Mouse (Mus musculus) forebrain, embryonic 12.5 days (tissue): ENCODE measurements around the gene Tspan3. TPM values are rescaled to one million over a fixed set of nuclear protein-coding genes. Genes with fewer than 3 reads are reported as not detected.

ENCODE experiments used
- ATAC-seq: fragments of 200-750 bp; cut with Nextera tagmentation; 2 replicates; pipeline ENCODE4 v1.8.0; 2017; ENCODE audit warnings: moderate TSS enrichment; ENCODE audit not compliant: low FRiP score
- H3K27ac ChIP-seq: fragments of 300-500 bp; sonication (generic); 2 replicates; pipeline ENCODE4 v1.5.1; 2016; ENCODE audit warnings: mild to moderate bottlenecking
- H3K27me3 ChIP-seq: fragments of 300-500 bp; sonication (generic); 2 replicates; pipeline ENCODE4 v1.6.1; 2016; ENCODE audit warnings: mild to moderate bottlenecking
- H3K36me3 ChIP-seq: fragments of 300-500 bp; sonication (generic); replicated peaks from 2 replicates; pipeline ENCODE4 v1.6.1; 2016; ENCODE audit warnings: mild to moderate bottlenecking
- H3K4me1 ChIP-seq: fragments of 300-500 bp; sonication (generic); 2 replicates; pipeline ENCODE4 v1.6.1; 2016
- H3K4me2 ChIP-seq: fragments of 300-500 bp; sonication (generic); 2 replicates; pipeline ENCODE4 v1.6.1; 2016; ENCODE audit warnings: mild to moderate bottlenecking, moderate library complexity
- H3K4me3 ChIP-seq: fragments of 300-500 bp; sonication (generic); replicated peaks from 2 replicates; pipeline ENCODE4 v1.5.1; 2016; ENCODE audit warnings: mild to moderate bottlenecking
- H3K9ac ChIP-seq: fragments of 300-500 bp; sonication (generic); 2 replicates; pipeline ENCODE4 v1.6.1; 2016; ENCODE audit warnings: mild to moderate bottlenecking
- H3K9me3 ChIP-seq: fragments of 300-500 bp; sonication (generic); 2 replicates; pipeline ENCODE4 v1.6.1; 2016
- WGBS: fragments of 180-500 bp; shearing (Covaris S2); methylation state at CpG from one replicate; pipeline ENCODE4 v1.1.7; 2016; 5-methylcytosine and 5-hydroxymethylcytosine counted together
- polyA plus RNA-seq: library from polyadenylated mRNA; unstranded; fragments of >200 nt; fragmentation: Nextera tagmentation; extraction: Ambion mirVana; gene quantifications from 2 replicates; pipeline ENCODE4 v1.2.1, GENCODE M21; 2016

Gene Tspan3
- polyA plus RNA-seq, 1 experiment from 2014 or later: 483 TPM

GRCm38 (mm10) chr9:56101022-56101421, 64.3 kb downstream of the Tspan3 start:
- Histone ChIP-seq H3K4me3 (no peak overlapping the region), H3K36me3 (no peaks in the 10 kb centered on the region), H3K9ac (no peak overlapping the region), H3K9me3 (no peaks in the 10 kb centered on the region), H3K4me1 (no peaks in the 10 kb centered on the region), H3K27ac (no peak overlapping the region), H3K27me3 (no peaks in the 10 kb centered on the region), H3K4me2 (no peak overlapping the region)
- 80% methylated on average over 4 of the region's 4 CpGs for WGBS
- no peak for ATAC-seq

- H3K9ac ChIP-seq: no peak overlapping the region
- 83% methylated on average over 7 of the region's 7 CpGs for WGBS
- no peak for ATAC-seq
- H3K4me2 ChIP-seq: no peak overlapping the region
- H3K4me1 ChIP-seq: no peaks in the 10 kb centered on the region
- H3K4me3 ChIP-seq: no peak overlapping the region
- no peaks in the 10 kb centered on the region for H3K27me3 ChIP-seq
- no peaks in the 10 kb centered on the region for H3K36me3 ChIP-seq
- no peak overlapping the region for H3K27ac ChIP-seq
- H3K9me3 ChIP-seq: no peaks in the 10 kb centered on the region
These were observed 65.2 kb downstream of the Tspan3 start for GRCm38 (mm10) chr9:56100041-56100522.

- H3K4me2 ChIP-seq: no peak overlapping the region
- 93% methylated on average over 4 of the region's 4 CpGs for WGBS
- no peak overlapping the region for H3K27ac ChIP-seq
- H3K36me3 ChIP-seq: no peaks in the 10 kb centered on the region
- no peaks in the 10 kb centered on the region for H3K9me3 ChIP-seq
- no peak overlapping the region for H3K4me3 ChIP-seq
- no peaks in the 10 kb centered on the region for H3K4me1 ChIP-seq
- no peak overlapping the region for H3K9ac ChIP-seq
- H3K27me3 ChIP-seq: no peaks in the 10 kb centered on the region
- ATAC-seq: no peak
These were observed 67.5 kb downstream of the Tspan3 start for GRCm38 (mm10) chr9:56097584-56098298.

- no peak overlapping the region for H3K27ac ChIP-seq
- ATAC-seq: no peak
These were observed 73.2 kb downstream of the Tspan3 start for GRCm38 (mm10) chr9:56092102-56092501.

GRCm38 (mm10) chr9:56090546-56091225, 74.6 kb downstream of the Tspan3 start:
- Histone ChIP-seq H3K9me3 (no peaks in the 10 kb centered on the region), H3K36me3 (no peaks in the 10 kb centered on the region), H3K27me3 (no peaks in the 10 kb centered on the region), H3K9ac (no peak overlapping the region), H3K27ac (no peak overlapping the region), H3K4me3 (no peak overlapping the region), H3K4me1 (peaks cover 7% of the 10 kb centered on the region), H3K4me2 (0 out of 2 replicates have a peak overlapping the region, but pooled peaks have one; percentile 25)
- 81% methylated on average over 5 of the region's 5 CpGs for WGBS
- no peak for ATAC-seq

More at GRCm38 (mm10) chr9:56092102-56092501, 73.2 kb downstream of the Tspan3 start:
- Histone ChIP-seq H3K36me3 (no peaks in the 10 kb centered on the region), H3K9ac (no peak overlapping the region), H3K9me3 (no peaks in the 10 kb centered on the region), H3K4me3 (no peak overlapping the region), H3K4me2 (no peak overlapping the region), H3K4me1 (peaks cover 7% of the 10 kb centered on the region), H3K27me3 (no peaks in the 10 kb centered on the region)
- WGBS: 48% methylated on average over 2 of the region's 2 CpGs

- Histone ChIP-seq H3K9ac (no peak within 1 kb of the TSS), H3K4me2 (peak within 1 kb of the TSS; percentile 25; the same call in 1 of the 2 replicates), H3K4me1 (peaks cover 7% of the 10 kb centered on the region), H3K27ac (peak within 1 kb of the TSS; percentile 39; the same call in 1 of the 2 replicates), H3K36me3 (no peaks in the 10 kb centered on the region), H3K4me3 (no peak within 1 kb of the TSS), H3K9me3 (no peaks in the 10 kb centered on the region), H3K27me3 (no peaks in the 10 kb centered on the region)
- WGBS: 42% methylated on average over 22 of the region's 22 CpGs
- ATAC-seq: peak; percentile 65; the same call in 1 of the 2 replicates
These were observed 75.3 kb downstream of the Tspan3 start, which contains the start of gene Pstpip1 for GRCm38 (mm10) chr9:56089778-56090520. TSS of gene Pstpip1 (plus strand) at chr9:56089962.

- H3K27me3 ChIP-seq: no peaks in the 10 kb centered on the region
- no peak overlapping the region for H3K4me2 ChIP-seq
- ATAC-seq: no peak
- no peak overlapping the region for H3K9ac ChIP-seq
- 95% methylated on average over 5 of the region's 5 CpGs for WGBS
- H3K9me3 ChIP-seq: no peaks in the 10 kb centered on the region
- peaks cover 7% of the 10 kb centered on the region for H3K4me1 ChIP-seq
- no peak overlapping the region for H3K27ac ChIP-seq
- H3K4me3 ChIP-seq: no peak overlapping the region
- H3K36me3 ChIP-seq: 0 out of 2 replicates have a peak, but pooled peaks cover 4% of the 10 kb centered on the region
These were observed 78.8 kb downstream of the Tspan3 start for GRCm38 (mm10) chr9:56086524-56086923.

Other genes with a start within 250 kb of the Tspan3 start
- gene Scaper, start 227.4 kb downstream of the Tspan3 start, polyA plus RNA-seq: 18.6 and 19.4 TPM in 2 replicates
- not detected in 2 replicates for gene 4930563M21Rik, start 154.9 kb downstream of the Tspan3 start, polyA plus RNA-seq
- gene Rcn2, start 123.6 kb downstream of the Tspan3 start, polyA plus RNA-seq: 354 and 355 TPM in 2 replicates
- 0.54 and 0.59 TPM in 2 replicates for gene Pstpip1, start 75.5 kb downstream of the Tspan3 start, polyA plus RNA-seq